Mouse (Mus musculus) stomach, embryonic 14.5 days (tissue): ENCODE results near the gene Olfr314. TPM values are rescaled to one million over a fixed set of nuclear protein-coding genes. Genes with fewer than 3 reads are reported as not detected.
"Not testable (repeated sequence)": the region's sequence is repeated elsewhere in the genome, so short reads cannot be mapped to it uniquely, and the experiment has no call there.

Source experiments
- ATAC-seq: fragments of 200-750 bp; cut with Nextera tagmentation; 2 replicates; pipeline ENCODE4 v1.8.0; 2017; ENCODE audit warnings: low read depth, moderate TSS enrichment; ENCODE audit not compliant: insufficient number of reproducible peaks, insufficient read depth, low FRiP score
- H3K27ac ChIP-seq: fragments of 300-500 bp; sonication (generic); 2 replicates; pipeline ENCODE4 v1.5.1; 2014; ENCODE audit warnings: mild to moderate bottlenecking, low read length, moderate library complexity, mixed read lengths
- H3K27me3 ChIP-seq: fragments of 300-500 bp; sonication (generic); 2 replicates; pipeline ENCODE4 v1.6.1; 2014; ENCODE audit warnings: low read length, control low read depth, mixed read lengths; ENCODE audit not compliant: control insufficient read depth, insufficient read depth
- H3K36me3 ChIP-seq: fragments of 300-500 bp; sonication (generic); 2 replicates; pipeline ENCODE4 v1.6.1; 2014; ENCODE audit warnings: mild to moderate bottlenecking, control low read depth, low read length, moderate library complexity, mixed read lengths; ENCODE audit not compliant: control insufficient read depth, insufficient read depth
- H3K4me1 ChIP-seq: fragments of 300-500 bp; sonication (generic); 2 replicates; pipeline ENCODE4 v1.6.1; 2014; ENCODE audit warnings: low read length, control low read depth, mixed read lengths; ENCODE audit not compliant: control insufficient read depth, insufficient read depth
- H3K4me2 ChIP-seq: fragments of 300-500 bp; sonication (generic); replicated peaks from 2 replicates; pipeline ENCODE4 v1.6.1; 2014; ENCODE audit warnings: low read depth, low read length, control low read depth
- H3K4me3 ChIP-seq: fragments of 300-500 bp; sonication (generic); 2 replicates; pipeline ENCODE4 v1.5.1; 2014; ENCODE audit warnings: low read depth, low read length, control low read depth
- H3K9ac ChIP-seq: fragments of 300-500 bp; sonication (generic); replicated peaks from 2 replicates; pipeline ENCODE4 v1.6.1; 2014; ENCODE audit warnings: low read depth, mild to moderate bottlenecking, control low read depth, low read length, moderate library complexity, mixed read lengths
- H3K9me3 ChIP-seq: fragments of 300-500 bp; sonication (generic); 2 replicates; pipeline ENCODE4 v1.6.1; 2016; ENCODE audit warnings: low read depth, low read length, control low read depth; ENCODE audit not compliant: control insufficient read depth
- WGBS: fragments of 180-500 bp; shearing (Covaris S2); extraction: QIAGEN DNeasy Blood & Tissue Kit; methylation state at CpG from one replicate; pipeline ENCODE4 v1.1.7; 2014; 5-methylcytosine and 5-hydroxymethylcytosine counted together
- polyA plus RNA-seq: library from polyadenylated mRNA; unstranded; fragments of >200 nt; fragmentation: Nextera tagmentation; extraction: Ambion mirVana; gene quantifications from 2 replicates; pipeline ENCODE4 v1.2.1, GENCODE M21; 2014

Olfr314 gene
- polyA plus RNA-seq, 1 experiment from 2014 or later: not detected

- no peak for ATAC-seq
- Histone ChIP-seq H3K4me3 (no peak overlapping the region), H3K36me3 (no peaks in the 10 kb centered on the region), H3K9ac (no peak overlapping the region), H3K4me2 (no peak overlapping the region), H3K27ac (no peak overlapping the region), H3K9me3 (no peaks in the 10 kb centered on the region), H3K4me1 (no peaks in the 10 kb centered on the region), H3K27me3 (no peaks in the 10 kb centered on the region)
- WGBS: 3% methylated on average over 1 of the region's 1 CpGs
These were observed 29.2 kb downstream of the Olfr314 start for GRCm38 (mm10) chr11:58812001-58812400.

- not testable (repeated sequence) for H3K4me2 ChIP-seq, H3K4me1 ChIP-seq, H3K4me3 ChIP-seq, H3K27ac ChIP-seq, H3K9ac ChIP-seq, H3K9me3 ChIP-seq, ATAC-seq, H3K36me3 ChIP-seq, H3K27me3 ChIP-seq
- WGBS: 44% methylated on average over 1 of the region's 1 CpGs
These were observed 31.9 kb downstream of the Olfr314 start, which contains the start of gene Olfr313 for GRCm38 (mm10) chr11:58814700-58815099. Gene Olfr313, plus strand, starts transcription at chr11:58815000.

- H3K36me3 ChIP-seq: no peaks in the 10 kb centered on the region
- H3K27me3 ChIP-seq: no peaks in the 10 kb centered on the region
- H3K9me3 ChIP-seq: no peaks in the 10 kb centered on the region
- no peak overlapping the region for H3K9ac ChIP-seq
- H3K4me3 ChIP-seq: no peak overlapping the region
- WGBS: 81% methylated on average over 1 of the region's 1 CpGs
- H3K27ac ChIP-seq: no peak overlapping the region
- no peaks in the 10 kb centered on the region for H3K4me1 ChIP-seq
- ATAC-seq: no peak
- H3K4me2 ChIP-seq: no peak overlapping the region
These were observed 32.9 kb downstream of the Olfr314 start for GRCm38 (mm10) chr11:58815676-58816075.

- H3K9me3 ChIP-seq, H3K4me3 ChIP-seq, H3K9ac ChIP-seq, H3K27ac ChIP-seq, H3K4me1 ChIP-seq, H3K36me3 ChIP-seq, H3K4me2 ChIP-seq, ATAC-seq, H3K27me3 ChIP-seq: not testable (repeated sequence)
These were observed 46.2 kb downstream of the Olfr314 start, which contains the start of gene Olfr312 for GRCm38 (mm10) chr11:58828937-58829336. Gene Olfr312, plus strand, starts transcription at chr11:58829237.

- no peaks in the 10 kb centered on the region for H3K4me1 ChIP-seq
These were observed 47.0 kb downstream of the Olfr314 start for GRCm38 (mm10) chr11:58829764-58830163.

GRCm38 (mm10) chr11:58832541-58832940, 49.8 kb downstream of the Olfr314 start:
- not testable (repeated sequence) for ATAC-seq, H3K36me3 ChIP-seq, H3K9me3 ChIP-seq, H3K4me1 ChIP-seq, H3K4me2 ChIP-seq, H3K4me3 ChIP-seq, H3K27me3 ChIP-seq, H3K9ac ChIP-seq, H3K27ac ChIP-seq
- WGBS: 68% methylated on average over 3 of the region's 3 CpGs

More at GRCm38 (mm10) chr11:58829764-58830163, 47.0 kb downstream of the Olfr314 start:
- no peak overlapping the region for H3K4me3 ChIP-seq
- H3K9me3 ChIP-seq: no peaks in the 10 kb centered on the region
- no peak overlapping the region for H3K9ac ChIP-seq
- no peaks in the 10 kb centered on the region for H3K27me3 ChIP-seq
- WGBS: 83% methylated on average over 3 of the region's 3 CpGs
- H3K27ac ChIP-seq: no peak overlapping the region
- H3K4me2 ChIP-seq: no peak overlapping the region
- ATAC-seq: no peak
- H3K36me3 ChIP-seq: no peaks in the 10 kb centered on the region

Other genes starting within 250 kb of the Olfr314 start
- gene Olfr330, start 248.1 kb upstream of the Olfr314 start, polyA plus RNA-seq: not detected in 2 replicates
- not detected in 2 replicates for gene Olfr329-ps, start 236.5 kb upstream of the Olfr314 start, polyA plus RNA-seq
- gene Olfr328, start 227.3 kb upstream of the Olfr314 start, polyA plus RNA-seq: 0.12 TPM in 1 of 2 replicates, not detected in the other
- not detected in 2 replicates for gene Olfr224, start 212.4 kb upstream of the Olfr314 start, polyA plus RNA-seq
- gene Olfr325, start 205.2 kb upstream of the Olfr314 start, polyA plus RNA-seq: not detected in 2 replicates
- gene Olfr324, start 187.8 kb upstream of the Olfr314 start, polyA plus RNA-seq: not detected in 2 replicates
- gene 2210407C18Rik, start 166.9 kb upstream of the Olfr314 start, polyA plus RNA-seq: 0.58 and 0.90 TPM in 2 replicates
- gene Olfr323, start 152.5 kb upstream of the Olfr314 start, polyA plus RNA-seq: not detected in 2 replicates
- gene Trim58, start 142.5 kb upstream of the Olfr314 start, polyA plus RNA-seq: 0.14 TPM in 1 of 2 replicates, not detected in the other
- not detected in 2 replicates for gene Olfr322, start 124.2 kb upstream of the Olfr314 start, polyA plus RNA-seq
- gene Olfr320, start 101.9 kb upstream of the Olfr314 start, polyA plus RNA-seq: not detected in 2 replicates
- gene Olfr319, start 83.8 kb upstream of the Olfr314 start, polyA plus RNA-seq: not detected in 2 replicates
- not detected in 2 replicates for gene Olfr318, start 58.9 kb upstream of the Olfr314 start, polyA plus RNA-seq
- not detected in 2 replicates for gene Olfr317, start 43.7 kb upstream of the Olfr314 start, polyA plus RNA-seq
- gene Olfr316, start 30.2 kb upstream of the Olfr314 start, polyA plus RNA-seq: not detected in 2 replicates
- gene Olfr315, start 9.8 kb upstream of the Olfr314 start, polyA plus RNA-seq: not detected in 2 replicates
- gene Fam183b, start 19.0 kb downstream of the Olfr314 start, polyA plus RNA-seq: 5.0 and 8.7 TPM in 2 replicates
- not detected in 2 replicates for gene Olfr313, start 32.0 kb downstream of the Olfr314 start, polyA plus RNA-seq
- not detected in 2 replicates for gene Olfr312, start 46.3 kb downstream of the Olfr314 start, polyA plus RNA-seq
- not detected in 2 replicates for gene Olfr311, start 56.3 kb downstream of the Olfr314 start, polyA plus RNA-seq
- 11.4 and 12.4 TPM in 2 replicates for gene Gm12258, start 64.2 kb downstream of the Olfr314 start, polyA plus RNA-seq
- gene 2810021J22Rik, start 84.3 kb downstream of the Olfr314 start, polyA plus RNA-seq: 7.1 and 9.4 TPM in 2 replicates
- 7.5 and 8.2 TPM in 2 replicates for gene Zfp39, start 121.3 kb downstream of the Olfr314 start, polyA plus RNA-seq
- 0.07 TPM in 1 of 2 replicates, not detected in the other for gene Btnl10, start 135.0 kb downstream of the Olfr314 start, polyA plus RNA-seq
- 211 and 222 TPM in 2 replicates for gene Rnf187, start 156.0 kb downstream of the Olfr314 start, polyA plus RNA-seq
- 31.2 and 32.5 TPM in 2 replicates for gene Hist3h2ba, start 166.0 kb downstream of the Olfr314 start, polyA plus RNA-seq
- 32.4 and 33.9 TPM in 2 replicates for gene Hist3h2a, start 171.7 kb downstream of the Olfr314 start, polyA plus RNA-seq
- gene Trim17, start 171.7 kb downstream of the Olfr314 start, polyA plus RNA-seq: 0.20 and 0.62 TPM in 2 replicates
- gene Trim11, start 195.1 kb downstream of the Olfr314 start, polyA plus RNA-seq: 18.1 and 20.3 TPM in 2 replicates